Mouse (Mus musculus) ES-Bruce4 (cell line): ENCODE results near the gene Zscan25.

Experiments
- EP300 ChIP-seq: IDR thresholded peaks from 2 replicates; pipeline ENCODE4 v1.6.1; 2011; ENCODE audit warnings: low read depth, low read length; ENCODE audit not compliant: insufficient read depth
- POLR2A ChIP-seq: IDR thresholded peaks from one replicate; pipeline ENCODE4 v1.8.1; 2011; ENCODE audit warnings: low read length; ENCODE audit not compliant: insufficient read depth

DNA sequence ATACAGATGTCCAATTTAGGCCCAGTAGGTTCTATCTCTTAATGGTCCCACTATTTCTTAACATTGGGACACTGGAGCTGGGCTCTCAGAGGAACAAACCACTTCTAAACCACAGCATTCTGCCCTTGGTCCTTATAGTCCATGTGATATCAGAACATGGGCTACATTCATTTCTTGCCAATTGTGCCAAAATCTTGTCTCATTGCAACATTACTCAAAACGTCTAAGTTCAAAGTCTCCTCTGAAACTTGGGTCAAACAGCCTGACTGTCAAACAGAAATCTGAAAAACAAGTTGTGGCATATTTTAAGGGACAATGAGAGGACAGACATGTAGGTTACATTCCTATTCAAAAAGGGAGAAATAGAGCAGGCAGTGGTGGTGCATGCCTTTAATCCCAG, 36.8 kb downstream of the Zscan25 start:
- no peak for TF ChIP-seq POLR2A
- no peak for TF ChIP-seq EP300
